Mouse (Mus musculus) layer of hippocampus, adult 9-10 months (tissue): ENCODE results near the gene Mrpl55.
"Not testable (repeated sequence)": the region's sequence is repeated elsewhere in the genome, so short reads cannot be mapped to it uniquely, and the experiment has no call there.

Experiments
- DNase-seq: peaks from one replicate; pipeline ENCODE4 v3.0.0; 2022; ENCODE audit warnings: low spot score

Gene Mrpl55

GRCm38 (mm10) chr11:59192059-59192386 is 10.3 kb upstream of the Mrpl55 start, which contains the start of gene Guk1:
Gene Guk1 (minus strand): TSS chr11:59192212.
- no peak for DNase-seq

GRCm38 (mm10) chr11:59196230-59196629 is 6.1 kb upstream of the Mrpl55 start:
- DNase-seq, result no peak

- DNase-seq, result no peak
Observed at GRCm38 (mm10) chr11:59201216-59202002, 877 bp upstream of the Mrpl55 start.

- peak; percentile 88 for DNase-seq
Observed at GRCm38 (mm10) chr11:59208153-59208831, 6.0 kb downstream of the Mrpl55 start, which contains the start of gene 2310033P09Rik. Gene 2310033P09Rik (plus strand): TSS chr11:59208321.

- DNase-seq, result no peak
Observed at GRCm38 (mm10) chr11:59209003-59209441, 6.7 kb downstream of the Mrpl55 start.

GRCm38 (mm10) chr11:59209580-59209979 is 7.3 kb downstream of the Mrpl55 start:
- DNase-seq, result no peak

GRCm38 (mm10) chr11:59210020-59210419 is 7.7 kb downstream of the Mrpl55 start:
- DNase-seq, result no peak

- DNase-seq, result not testable (repeated sequence)
Observed at GRCm38 (mm10) chr11:59211561-59211960, 9.3 kb downstream of the Mrpl55 start.

- not testable (repeated sequence) for DNase-seq
Observed at GRCm38 (mm10) chr11:59212320-59212719, 10.0 kb downstream of the Mrpl55 start.

GRCm38 (mm10) chr11:59212892-59213494 is 10.7 kb downstream of the Mrpl55 start:
- DNase-seq, result no peak

GRCm38 (mm10) chr11:59216955-59217354 is 14.7 kb downstream of the Mrpl55 start:
- DNase-seq, result no peak

GRCm38 (mm10) chr11:59218389-59218998 is 16.2 kb downstream of the Mrpl55 start:
- DNase-seq, result no peak

GRCm38 (mm10) chr11:59219064-59219463 is 16.8 kb downstream of the Mrpl55 start:
- no peak for DNase-seq

- DNase-seq, result no peak
Observed at GRCm38 (mm10) chr11:59221604-59222003, 19.3 kb downstream of the Mrpl55 start.

GRCm38 (mm10) chr11:59222306-59222705 is 20.0 kb downstream of the Mrpl55 start:
- DNase-seq, result no peak

- no peak for DNase-seq
Observed at GRCm38 (mm10) chr11:59224025-59224424, 21.7 kb downstream of the Mrpl55 start.

GRCm38 (mm10) chr11:59224470-59224869 is 22.2 kb downstream of the Mrpl55 start:
- no peak for DNase-seq

GRCm38 (mm10) chr11:59225167-59225566 is 22.9 kb downstream of the Mrpl55 start:
- no peak for DNase-seq

GRCm38 (mm10) chr11:59226251-59226650 is 24.0 kb downstream of the Mrpl55 start:
- DNase-seq, result no peak

- DNase-seq, result no peak
Observed at GRCm38 (mm10) chr11:59226787-59227603, 24.7 kb downstream of the Mrpl55 start.

- DNase-seq, result no peak
Observed at GRCm38 (mm10) chr11:59227604-59228121, 25.4 kb downstream of the Mrpl55 start.
